Mouse (Mus musculus) hindlimb bud, embryonic 11.5 days (tissue): ENCODE results near the gene Krtcap3.

Experiments
- DNase-seq: peaks from one replicate; pipeline ENCODE4 v3.0.0-alpha.2; 2012; ENCODE audit warnings: low read depth, low spot score; ENCODE audit errors: extremely low spot score

Gene Krtcap3

DNA sequence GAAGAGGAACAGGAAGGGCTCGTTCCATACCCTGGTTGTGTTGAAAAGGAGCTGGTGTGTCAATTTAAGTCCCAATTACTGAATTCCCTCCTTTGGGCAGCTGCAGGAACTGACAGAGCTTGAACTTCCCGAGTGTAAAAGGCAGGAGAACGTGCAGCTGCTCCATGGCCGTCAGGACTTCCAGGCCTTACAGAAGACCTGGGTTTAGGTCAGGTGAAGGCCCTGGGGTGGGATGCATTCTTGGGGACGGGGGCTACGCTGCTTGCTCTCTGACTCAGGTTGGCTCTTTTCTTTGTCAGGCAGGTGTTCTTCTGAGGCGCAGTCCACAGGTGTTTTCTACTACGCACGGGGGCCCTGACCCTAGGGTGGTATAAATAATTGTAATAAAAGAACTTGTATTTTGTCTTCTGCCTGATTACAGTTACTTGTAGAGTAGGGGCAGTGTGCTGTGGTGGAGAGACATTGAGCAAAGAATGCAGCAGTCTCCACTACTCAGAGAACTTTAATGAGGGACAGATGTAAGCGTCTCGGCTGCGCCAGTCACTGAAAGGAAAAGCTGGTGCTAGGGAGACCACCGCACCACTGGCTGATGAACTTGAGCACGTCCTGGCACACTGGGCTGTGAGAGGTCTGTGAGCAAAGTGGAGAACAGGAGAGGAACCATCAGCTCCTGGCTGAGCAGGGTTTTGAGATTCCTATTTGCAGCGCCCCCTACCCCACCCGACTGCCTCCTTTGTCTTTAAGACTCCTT lies 1.5 kb downstream of the Krtcap3 start:
- no peak for DNase-seq

DNA sequence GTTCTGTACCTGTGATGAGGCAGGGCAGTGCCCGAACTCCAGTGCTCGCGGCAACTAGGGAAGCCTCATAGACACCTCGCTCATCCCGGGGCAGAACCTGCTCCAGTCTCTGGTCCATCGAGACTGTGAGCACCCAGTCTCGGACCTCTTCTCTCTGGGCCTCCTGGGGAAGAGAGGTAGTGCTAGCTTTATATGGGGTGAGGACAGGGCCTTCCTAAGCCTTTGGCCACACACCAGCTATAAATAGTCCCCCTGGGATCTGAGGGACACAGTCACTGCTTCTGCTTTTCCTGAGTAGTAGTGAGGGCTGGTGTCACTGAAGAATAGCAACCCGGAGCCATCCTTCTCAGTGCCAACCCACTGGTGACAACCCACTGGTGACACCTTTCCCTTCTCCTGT lies 2.3 kb downstream of the Krtcap3 start:
- DNase-seq = no peak

DNA sequence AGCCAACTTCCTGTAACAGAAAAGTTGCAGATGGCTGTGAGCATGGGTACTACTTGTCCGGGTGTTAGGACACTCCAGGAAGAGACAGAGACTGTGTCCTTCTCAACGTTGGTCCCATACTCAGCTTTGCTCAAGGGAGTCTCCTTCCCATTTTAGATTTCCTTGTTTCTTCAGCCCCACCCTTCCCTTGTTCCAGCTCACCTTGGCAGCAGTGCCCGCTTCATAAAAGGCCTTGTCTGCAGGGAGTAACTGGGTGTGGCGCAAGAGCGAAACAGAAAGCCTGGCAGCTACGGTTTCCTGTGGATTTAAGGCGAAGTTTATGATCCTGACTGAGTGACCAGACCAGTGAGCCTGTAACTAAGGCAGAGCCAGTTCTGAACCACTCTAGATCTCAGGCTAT lies 3.0 kb downstream of the Krtcap3 start:
- DNase-seq = no peak

DNA sequence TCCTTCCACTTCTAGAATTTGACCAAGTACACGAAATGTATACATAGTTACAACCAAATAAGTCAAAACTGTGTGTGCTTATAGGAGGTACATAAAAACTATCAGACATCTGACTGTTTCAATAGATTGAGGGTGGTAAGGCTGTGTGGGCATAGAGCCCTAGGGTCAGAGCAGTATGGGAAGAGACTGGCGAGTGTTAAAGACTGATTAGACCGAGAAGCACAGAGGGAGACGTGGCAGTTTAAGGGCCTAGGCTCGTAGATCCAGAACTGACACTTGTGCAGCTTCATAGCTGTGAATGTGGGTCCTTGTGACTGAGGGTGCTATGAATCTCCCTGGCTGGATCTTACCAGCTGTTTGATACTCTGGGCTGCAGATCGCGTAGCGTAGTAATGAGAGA lies 3.4 kb downstream of the Krtcap3 start:
- no peak for DNase-seq

DNA sequence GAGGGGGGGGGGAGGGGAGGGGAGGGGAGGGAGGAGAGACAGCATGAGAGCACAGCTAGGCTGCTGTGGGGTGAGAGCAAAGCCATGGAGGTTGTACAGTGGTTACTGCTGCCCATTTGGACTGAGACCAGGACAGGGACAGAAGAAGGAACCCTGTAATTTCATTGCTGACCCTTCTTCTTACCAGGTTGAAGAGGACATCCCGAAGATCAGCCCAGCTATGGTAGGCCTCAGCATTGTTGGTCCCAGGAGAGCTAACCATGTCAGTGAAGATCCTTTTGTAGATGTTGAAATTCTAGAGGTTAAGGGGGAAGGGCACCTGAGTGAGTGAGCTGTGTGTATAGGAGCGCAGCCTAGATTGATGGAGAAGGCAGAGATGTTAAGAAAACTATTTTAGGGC lies 3.9 kb downstream of the Krtcap3 start:
- no peak for DNase-seq

DNA sequence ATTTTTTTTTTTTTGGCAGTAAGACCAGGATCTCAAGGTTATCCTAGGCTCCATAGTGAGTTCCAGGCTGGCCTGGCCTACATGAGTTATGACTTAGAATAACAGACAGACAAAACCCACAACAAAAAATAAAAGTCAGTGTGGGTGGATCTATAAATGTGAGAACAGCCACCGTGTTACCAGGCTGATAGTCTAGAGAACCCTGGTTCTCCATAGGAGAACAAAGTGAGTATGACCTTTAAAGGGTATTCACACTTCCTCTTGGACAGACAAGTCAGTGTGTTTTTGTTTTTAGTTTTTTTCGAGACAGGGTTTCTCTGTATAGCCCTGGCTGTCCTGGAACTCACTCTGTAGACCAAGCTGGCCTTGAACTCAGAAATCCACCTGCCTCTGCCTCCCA lies 4.5 kb downstream of the Krtcap3 start:
- no peak for DNase-seq

DNA sequence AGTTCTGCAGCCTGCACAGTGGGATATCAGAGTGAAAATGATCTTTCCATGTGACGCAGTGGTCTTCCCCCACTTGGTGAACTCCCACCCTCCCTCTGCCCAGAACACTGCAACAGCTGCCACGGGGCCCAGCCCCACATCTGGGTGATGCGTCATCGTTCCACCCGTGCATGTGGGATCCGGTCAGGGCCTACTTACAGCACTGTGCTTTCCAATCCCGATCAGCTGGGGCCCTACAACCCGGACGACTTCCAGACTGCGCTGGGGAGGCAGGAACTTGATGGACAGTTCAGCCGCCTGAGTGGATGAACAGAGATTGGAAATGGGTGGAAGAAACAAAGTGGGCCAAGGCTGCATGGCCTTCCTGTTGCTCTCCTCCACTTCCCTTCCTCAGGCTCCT lies 6.1 kb downstream of the Krtcap3 start:
- no peak for DNase-seq

DNA sequence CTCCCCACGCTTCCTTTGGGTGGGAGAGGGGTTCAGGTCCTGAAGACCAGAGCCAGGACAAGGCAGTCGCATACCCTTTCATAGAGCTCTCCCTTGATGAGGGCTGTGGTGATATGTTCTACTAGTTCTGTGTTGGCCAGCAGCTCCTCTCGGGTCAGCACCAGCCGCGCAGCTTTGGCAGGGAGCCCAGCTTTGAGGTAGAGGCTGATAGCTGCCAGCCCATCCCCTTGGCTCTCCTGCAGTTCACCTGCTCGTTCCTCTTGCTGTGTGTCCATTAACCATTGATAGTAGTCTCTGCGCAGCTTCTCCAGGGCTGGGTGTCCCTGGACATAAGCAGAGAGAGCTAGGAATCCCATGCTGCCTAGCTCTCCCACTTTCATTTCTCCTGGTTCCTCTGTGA lies 14.6 kb downstream of the Krtcap3 start:
- DNase-seq = no peak

DNA sequence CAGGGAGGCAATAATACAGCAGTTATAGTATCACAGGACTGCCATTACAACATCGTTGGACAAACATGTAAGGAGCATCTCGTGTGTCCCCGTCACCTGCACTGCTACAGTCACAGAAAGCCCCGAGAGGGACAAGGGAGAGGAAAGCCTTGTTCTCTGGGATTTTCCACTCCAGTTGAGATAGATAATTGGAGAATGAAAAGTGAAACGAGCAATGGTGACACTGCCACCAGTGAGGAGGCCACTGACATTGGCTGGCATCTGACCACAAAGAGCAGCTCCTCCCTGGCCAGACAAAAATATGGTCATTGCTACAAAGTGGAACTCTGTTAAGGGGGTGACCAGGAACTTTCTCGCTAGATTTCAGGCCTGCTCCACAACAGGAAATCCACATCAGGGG lies 16.2 kb downstream of the Krtcap3 start:
- DNase-seq = no peak

DNA sequence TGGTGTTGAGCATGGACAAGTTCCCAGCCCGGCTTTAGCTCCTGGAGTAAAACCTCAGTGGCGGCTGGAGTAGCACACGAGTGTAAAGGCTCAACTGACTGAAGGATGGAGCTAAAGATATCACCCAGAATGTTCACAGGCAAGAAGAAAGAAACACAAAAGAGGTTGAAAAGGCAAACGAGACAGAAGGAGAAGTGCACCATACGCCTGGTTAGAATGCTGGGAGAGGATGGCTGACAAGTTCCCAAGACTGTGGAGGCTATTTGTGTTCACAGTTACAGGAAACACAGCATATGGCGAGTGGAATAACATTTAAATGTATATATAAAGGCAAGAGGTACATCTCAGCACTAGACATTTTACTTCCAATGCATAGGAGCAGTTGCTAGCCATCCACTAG lies 21.5 kb downstream of the Krtcap3 start:
- no peak for DNase-seq

DNA sequence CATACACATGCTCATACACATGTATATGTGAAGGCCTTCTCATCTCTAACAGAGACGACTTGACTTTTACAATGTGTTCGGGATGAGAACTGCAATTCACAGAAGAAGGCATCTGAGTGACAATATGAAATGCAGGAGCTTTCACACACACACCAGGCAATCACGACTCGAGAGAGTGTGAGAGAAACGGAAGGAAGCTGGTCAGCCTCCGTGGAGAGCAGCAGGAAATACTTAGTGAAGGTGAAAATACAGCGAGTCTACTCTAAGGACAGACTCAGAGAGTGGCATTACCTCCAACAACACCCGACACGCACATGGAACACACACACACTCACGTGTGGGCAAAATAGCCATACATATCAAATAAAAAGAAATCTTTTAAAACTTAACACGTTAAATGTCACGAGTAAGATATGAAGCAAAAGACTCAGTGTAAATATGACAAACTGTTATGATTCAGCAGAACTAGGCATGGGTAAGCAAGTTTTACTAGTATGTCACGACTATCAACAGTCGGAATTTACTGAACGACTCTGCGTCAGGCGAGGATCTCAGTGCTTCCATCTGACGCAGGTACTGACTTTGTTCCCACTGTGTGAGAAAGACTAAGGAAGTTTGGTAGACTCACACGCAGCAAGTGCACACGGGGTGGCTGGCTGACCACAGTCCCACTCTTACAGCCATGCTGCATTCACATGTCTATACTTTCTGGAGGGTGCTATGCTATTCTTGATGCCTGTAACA lies 27.9 kb downstream of the Krtcap3 start:
- DNase-seq = no peak

DNA sequence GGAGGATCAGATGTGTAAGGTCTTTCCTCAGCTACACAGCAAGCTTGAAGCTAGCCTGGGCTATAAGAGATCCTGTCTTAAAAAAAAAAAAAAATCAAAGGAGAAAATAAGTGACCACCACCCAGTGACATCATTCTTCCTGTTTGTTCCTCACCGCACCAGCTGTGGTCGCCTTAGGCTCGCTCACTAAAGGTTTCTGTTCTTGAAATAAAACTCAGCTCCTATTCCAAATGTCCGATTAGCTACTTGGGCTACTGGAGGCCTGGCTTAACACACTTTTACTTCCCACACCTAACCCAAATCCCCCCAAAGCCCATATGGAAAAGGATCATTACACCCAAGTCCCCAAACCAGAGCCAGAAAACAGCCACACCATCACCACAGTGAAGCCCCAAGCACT lies 36.7 kb downstream of the Krtcap3 start:
- DNase-seq = no peak

DNA sequence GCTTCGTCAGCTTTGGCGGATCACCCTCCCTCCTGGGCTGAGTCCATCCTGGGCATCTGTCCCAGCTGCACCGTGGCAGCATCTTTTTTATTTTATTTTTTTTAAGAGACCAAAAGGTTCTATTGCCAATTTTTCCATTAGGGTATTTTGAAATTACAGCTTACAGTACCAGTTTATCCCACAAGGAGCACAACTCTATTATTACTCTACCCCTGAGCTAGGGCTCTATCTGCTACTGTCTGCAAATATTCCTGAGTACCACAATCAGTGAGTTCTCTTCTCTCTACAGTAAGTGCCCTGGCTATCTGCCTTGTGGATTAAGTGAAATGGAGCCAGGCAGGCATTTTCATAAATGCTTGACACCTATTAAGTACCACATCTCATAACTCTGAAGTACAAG lies 37.2 kb downstream of the Krtcap3 start:
- no peak for DNase-seq

DNA sequence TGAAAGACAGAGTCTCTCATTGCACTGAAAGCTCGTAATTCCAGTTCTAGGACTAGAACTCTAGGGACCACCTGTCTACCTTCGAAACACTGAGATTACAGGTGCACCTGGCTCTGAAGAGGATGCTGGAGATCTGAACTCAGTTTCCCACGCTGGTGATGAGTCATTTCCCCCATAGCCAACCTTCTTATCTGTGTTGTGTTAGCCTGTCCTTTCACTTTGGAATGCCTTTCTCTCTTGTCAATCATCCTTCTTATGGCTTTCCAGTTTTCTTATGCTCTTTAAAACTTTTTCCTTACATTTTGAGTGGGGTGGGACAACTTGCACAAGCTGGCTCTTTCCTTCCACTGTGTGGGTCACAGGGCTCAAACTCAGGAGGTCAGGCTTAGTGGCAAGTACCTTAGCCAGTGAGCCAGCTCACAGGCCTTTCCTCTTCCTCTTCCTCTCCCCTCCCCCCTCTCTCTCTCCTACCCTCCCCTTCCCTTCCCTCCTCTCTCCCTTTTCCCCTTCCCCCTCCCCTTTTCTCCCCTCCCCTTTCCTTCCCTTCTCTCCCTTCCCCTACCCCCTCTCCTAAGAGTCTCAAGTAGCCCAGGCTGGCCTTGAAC lies 38.2 kb downstream of the Krtcap3 start:
- no peak for DNase-seq

DNA sequence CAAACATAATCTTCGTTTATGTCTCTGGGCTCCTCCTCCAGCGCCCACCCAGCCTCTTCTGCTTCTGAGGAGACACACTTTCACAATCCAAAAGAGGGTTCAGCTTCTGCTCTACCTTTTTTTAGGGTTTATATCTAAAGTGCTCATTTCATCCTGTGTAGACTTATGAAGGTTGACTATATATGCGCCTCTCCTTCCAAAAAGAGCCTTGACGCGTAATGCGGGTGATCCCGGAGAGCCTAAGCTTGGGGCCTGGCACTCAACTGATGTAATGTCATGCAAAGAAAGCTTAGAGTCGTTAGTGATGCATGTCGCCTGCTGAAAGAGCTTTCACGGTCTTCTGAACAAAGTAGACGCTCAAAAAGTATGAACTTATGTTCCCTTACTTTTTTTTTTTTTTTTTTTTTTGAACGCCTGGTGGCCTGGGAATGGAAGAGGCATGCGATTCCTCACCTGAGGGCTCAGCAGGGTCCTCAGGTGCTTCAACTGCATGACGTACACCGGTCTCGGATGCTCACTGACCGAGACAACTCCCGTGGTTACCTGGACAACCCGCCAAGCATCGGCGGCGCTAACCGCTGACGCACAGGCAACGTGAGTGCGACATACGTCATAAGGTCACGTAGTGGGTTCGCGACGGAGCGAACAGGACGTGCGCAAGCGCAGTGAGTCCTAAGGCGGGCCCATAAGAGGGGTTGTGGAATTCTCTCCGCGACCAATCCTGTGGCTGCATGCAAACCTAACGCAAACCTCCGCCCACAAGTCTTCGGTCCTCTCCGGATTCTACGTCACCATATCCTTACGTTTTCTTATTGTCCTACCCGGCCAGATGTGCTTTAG lies 39.2 kb downstream of the Krtcap3 start, which contains the start of gene Ift172:
TSS of gene Ift172 (minus strand) at position 596 of the 840 bp plus-strand sequence.
- DNase-seq = peak; percentile 99

DNA sequence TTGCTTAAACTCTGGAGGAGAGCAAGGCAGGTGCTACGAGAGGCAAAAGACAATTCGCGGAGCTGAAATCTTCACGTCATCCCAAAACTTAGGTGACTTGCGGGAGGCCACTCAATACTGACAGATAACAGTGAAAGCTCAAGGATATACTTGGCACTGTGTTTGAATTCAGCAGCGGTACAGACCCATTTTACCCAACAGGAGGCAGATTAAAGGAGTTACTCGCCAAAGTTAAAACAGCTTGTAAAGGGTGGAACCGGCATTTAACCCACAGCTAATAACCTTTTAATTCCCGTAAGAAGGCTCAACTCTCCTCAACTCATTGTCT lies 39.8 kb downstream of the Krtcap3 start:
- DNase-seq = no peak

DNA sequence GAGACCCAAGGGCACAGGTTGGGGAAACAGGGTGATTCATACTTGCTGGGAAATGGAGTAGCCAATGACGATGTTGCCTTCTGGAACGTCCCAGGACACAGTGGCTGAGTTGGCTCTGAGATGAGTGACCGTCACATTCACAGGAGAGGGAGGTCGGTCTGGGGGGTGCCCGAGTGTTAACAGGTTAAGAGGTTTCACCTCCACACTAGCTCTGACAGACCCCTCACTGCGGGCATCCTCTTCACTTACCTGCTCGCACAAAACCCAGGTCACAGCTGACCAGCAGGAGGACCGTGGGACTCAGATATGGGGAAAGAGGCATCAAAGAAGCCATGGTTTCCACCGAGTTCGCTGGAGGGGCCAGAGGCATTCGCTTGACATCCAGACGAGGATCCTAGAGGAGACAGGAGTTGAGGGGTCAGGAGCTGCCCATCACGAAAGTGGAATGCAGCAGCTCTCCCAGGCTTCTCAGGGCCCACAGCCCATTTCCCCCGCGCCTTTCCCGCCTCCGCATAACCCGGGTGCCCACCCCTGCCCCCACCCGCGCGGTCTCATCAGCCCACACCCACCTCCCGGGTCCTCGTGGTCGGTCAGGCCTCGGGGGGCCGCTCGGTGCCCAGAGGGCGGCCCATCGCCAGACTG lies 43.6 kb downstream of the Krtcap3 start:
- no peak for DNase-seq

DNA sequence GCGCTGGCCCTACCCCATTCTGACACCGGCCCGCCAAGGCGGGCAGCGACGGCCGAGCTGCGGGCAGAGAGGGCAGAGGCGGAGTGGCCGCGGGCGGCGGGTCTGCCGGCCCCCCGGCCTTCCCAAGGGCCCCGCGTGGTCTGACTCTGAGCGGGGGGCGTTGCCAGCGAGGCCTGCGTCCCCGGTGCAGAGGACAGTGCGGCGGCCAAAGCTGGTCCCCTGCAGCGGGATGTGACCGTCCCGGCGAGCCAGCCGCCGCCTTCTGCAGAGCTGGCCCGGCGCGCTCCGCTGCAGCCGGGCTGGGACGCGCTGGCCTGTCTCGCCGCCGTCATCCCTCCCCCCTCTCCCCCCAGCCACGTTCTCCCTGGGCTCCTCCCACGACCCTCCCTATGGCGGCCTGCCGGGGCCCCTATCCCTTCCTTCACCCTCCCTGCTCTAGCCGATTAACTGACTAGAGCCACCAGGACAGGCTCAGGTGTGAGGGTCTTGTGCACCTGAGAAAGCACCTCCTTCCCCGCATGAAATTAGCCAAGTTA lies 44.2 kb downstream of the Krtcap3 start, which contains the start of gene Fndc4:
TSS of gene Fndc4 (minus strand) at position 475 of the 536 bp plus-strand sequence.
- DNase-seq = peak; percentile 5

DNA sequence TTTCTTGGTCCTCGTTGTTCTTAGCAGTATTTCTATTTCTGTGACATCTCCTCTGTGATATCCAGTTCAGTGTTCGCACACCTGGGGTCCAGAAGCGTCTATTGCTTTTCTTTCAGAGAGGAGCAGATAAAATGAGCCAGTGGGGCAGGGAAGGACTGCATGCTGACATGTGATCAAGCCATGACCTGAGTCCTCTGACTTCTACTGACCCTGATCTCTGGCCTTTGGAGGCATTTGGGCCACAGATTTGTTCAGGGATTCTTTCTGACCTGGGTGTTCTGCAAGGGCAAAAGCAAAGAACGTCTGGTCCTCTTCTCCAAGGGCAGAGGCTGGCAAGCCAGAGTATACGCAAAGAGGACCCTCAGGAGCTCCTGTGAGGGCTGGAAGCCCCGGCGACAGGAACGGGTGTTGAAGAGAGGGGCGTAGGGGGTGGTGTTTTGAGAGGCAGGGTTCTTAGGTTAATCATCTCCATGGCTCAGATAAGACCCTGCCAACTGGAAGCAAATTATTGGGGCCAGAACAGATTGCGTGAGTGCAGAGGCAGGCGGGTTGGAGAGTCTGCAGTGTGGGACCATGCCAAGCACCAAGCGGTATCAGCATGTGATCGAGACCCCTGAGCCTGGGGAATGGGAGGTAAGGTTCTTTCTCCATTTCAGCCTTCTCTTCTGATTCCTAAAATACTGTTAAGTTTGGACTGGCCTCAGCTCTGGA lies 45.7 kb downstream of the Krtcap3 start, which contains the start of gene Gckr:
TSS of gene Gckr (plus strand) at position 397 of the 711 bp plus-strand sequence.
- DNase-seq = no peak

DNA sequence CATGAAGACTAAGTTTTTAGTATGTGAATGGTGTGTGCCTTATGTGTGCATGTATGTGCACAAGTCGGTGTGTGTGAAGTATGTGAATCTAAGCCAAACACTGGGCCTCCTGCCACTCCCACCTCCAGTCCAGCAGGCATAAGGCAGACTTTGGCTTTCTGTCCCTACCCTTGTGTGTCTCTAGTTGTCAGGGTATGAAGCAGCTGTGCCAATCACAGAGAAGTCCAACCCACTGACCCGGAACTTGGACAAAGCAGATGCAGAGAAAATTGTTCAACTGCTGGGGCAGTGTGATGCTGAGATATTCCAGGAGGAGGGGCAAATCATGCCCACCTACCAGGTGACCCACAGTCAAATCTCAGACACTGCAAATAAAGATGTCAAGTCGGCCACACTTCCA lies 46.5 kb downstream of the Krtcap3 start:
- no peak for DNase-seq
